Comparison of ENCODE assay signal across 8 mouse cellular contexts in the genomic region with DNA sequence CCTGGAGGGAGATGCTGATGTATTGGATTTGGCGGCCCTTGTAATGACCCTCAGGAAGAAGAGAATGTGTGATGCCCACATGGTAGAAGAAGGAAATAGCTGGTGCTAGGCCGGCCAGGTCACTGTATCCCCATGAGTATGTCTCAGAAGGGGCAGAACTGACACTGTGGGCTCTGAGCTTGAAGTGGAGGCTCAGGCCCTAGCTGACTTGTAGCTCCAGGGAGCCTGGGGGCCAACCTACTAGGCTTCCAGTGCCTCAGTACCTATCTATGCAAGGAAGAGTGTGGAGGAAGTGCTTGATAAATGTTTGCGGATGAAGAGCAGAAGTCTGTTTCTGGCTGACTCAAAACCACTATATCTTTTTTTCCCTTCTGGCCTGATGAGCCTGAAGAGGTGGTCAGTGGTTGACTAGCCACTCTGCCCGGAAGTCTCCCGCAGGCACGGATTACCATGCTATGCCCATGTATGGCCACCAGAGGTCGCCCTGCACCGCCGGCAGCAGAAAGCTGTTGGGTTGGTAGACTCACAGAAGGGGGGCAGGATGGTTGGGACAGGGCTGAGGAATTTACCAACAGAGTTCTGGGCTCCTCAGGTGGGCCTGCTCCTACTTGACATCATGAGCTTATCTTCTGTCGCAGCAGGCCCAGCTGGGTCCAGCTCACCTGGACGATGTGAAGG. TPM values are rescaled to one million over a fixed set of nuclear protein-coding genes. Genes with fewer than 3 reads are reported as not detected.
DNase-seq lines count a peak whose midpoint lies in the region; ATAC-seq and TF ChIP-seq lines count a peak whose summit lies in the region.

No protein-coding gene starts in this region.

- no peaks in the 10 kb centered on the region for H3K79me2 ChIP-seq in heart, adult 2 months (replicated peaks; ENCODE audit: control insufficient read depth, insufficient read depth, low read length)

- H3K27ac ChIP-seq in heart, adult 2 months = no peak overlapping the region
- no peak overlapping the region for H3K27ac ChIP-seq in neural tube, embryonic 14.5 days (ENCODE audit: low read depth, low read length)

- intact Hi-C loops in heart, adult 2 months (cut with DNase I) = loop anchor here (1.0 to 5.0 kb wide), 3 partner anchors 54 to 129 kb away; no protein-coding TSS in a partner anchor

- no peak for TF ChIP-seq CTCF in heart, adult 2 months (IDR thresholded peaks at IDR 0.05)
- peak; percentile 83 for TF ChIP-seq CTCF in lung, adult 2 months (IDR thresholded peaks at IDR 0.05; ENCODE audit: insufficient read depth, low read length)

- WGBS in heart, adult 2 months = 20% methylated on average over 11 of the region's 11 CpGs
- 22% methylated on average over 11 of the region's 11 CpGs for WGBS in lung, adult 2 months
- WGBS in neural tube, embryonic 14.5 days = 26% methylated on average over 11 of the region's 11 CpGs

- no peaks in the 10 kb centered on the region for H3K27me3 ChIP-seq in heart, adult 2 months (ENCODE audit: control insufficient read depth, insufficient read depth, low read length)
- H3K27me3 ChIP-seq in neural tube, embryonic 14.5 days (ENCODE audit: control insufficient read depth, insufficient read depth, low read length) = no peaks in the 10 kb centered on the region

- H3K9ac ChIP-seq in heart, adult 2 months (ENCODE audit: low read depth, low read length) = no peak overlapping the region
- no peak overlapping the region for H3K9ac ChIP-seq in neural tube, embryonic 14.5 days (replicated peaks; ENCODE audit: low read depth, low read length)

- H3K4me1 ChIP-seq in heart, adult 2 months (ENCODE audit: control insufficient read depth, insufficient read depth, low read length) = peaks cover 3% of the 10 kb centered on the region; the same call in 1 of the 2 replicates
- H3K4me1 ChIP-seq in lung, adult 2 months (ENCODE audit: control insufficient read depth, insufficient read depth, low read length) = no peaks in the 10 kb centered on the region
- H3K4me1 ChIP-seq in neural tube, embryonic 14.5 days (ENCODE audit: control insufficient read depth, insufficient read depth, low read length) = no peaks in the 10 kb centered on the region

- no peaks in the 10 kb centered on the region for H3K36me3 ChIP-seq in heart, adult 2 months (ENCODE audit: control insufficient read depth, insufficient read depth, low read length)
- H3K36me3 ChIP-seq in neural tube, embryonic 14.5 days (ENCODE audit: control insufficient read depth, insufficient read depth, low read length) = no peaks in the 10 kb centered on the region

- H3K4me2 ChIP-seq in neural tube, embryonic 14.5 days (ENCODE audit: low read depth, low read length) = no peak overlapping the region

- ATAC-seq in neural tube, embryonic 14.5 days (ENCODE audit: low read depth) = peak; percentile 48; the same call in 1 of the 2 replicates

- peak; percentile 32; the same call in 1 of the 2 replicates for TF ChIP-seq POLR2A in heart, adult 2 months (IDR thresholded peaks at IDR 0.05; ENCODE audit: insufficient read depth, low read depth, low read length)
- no peak for TF ChIP-seq POLR2A in lung, adult 2 months (IDR thresholded peaks at IDR 0.05; ENCODE audit: borderline replicate concordance, extremely low read depth, low read depth, low read length)

- peak; percentile 86; the same call in 1 of the 2 replicates for TF ChIP-seq EP300 in heart, adult 2 months (IDR thresholded peaks at IDR 0.05; ENCODE audit: insufficient read depth, low read depth, low read length)

- DNase-seq in 3T3-L1 (ENCODE audit: low read depth, low spot score) = peak; percentile 83
- peak; percentile 76 for DNase-seq in ZHBTc4 (ENCODE audit: low read depth, low spot score)
- DNase-seq in embryo, embryonic 10.5 days (ENCODE audit: low spot score) = peak; percentile 76
- peak; percentile 80 to 84 for DNase-seq in heart, adult 2 months
- DNase-seq in kidney, postnatal 10 days = peak; percentile 86
- peak; percentile 69 for DNase-seq in lung, adult 2 months
- DNase-seq in thymus, adult 18-20 months = peak; percentile 46 to 51

- H3K9me3 ChIP-seq in neural tube, embryonic 14.5 days (ENCODE audit: control insufficient read depth, low read length) = no peaks in the 10 kb centered on the region

- no peak overlapping the region for H3K4me3 ChIP-seq in heart, adult 2 months
- H3K4me3 ChIP-seq in lung, adult 2 months (replicated peaks; ENCODE audit: extremely low read depth, low read depth, low read length) = no peak overlapping the region
- no peak overlapping the region for H3K4me3 ChIP-seq in neural tube, embryonic 14.5 days (ENCODE audit: low read depth, low read length)

RNA-seq across cellular contexts. Expression of gene Sun2, which starts 10.5 kb away (rescaled TPM):
- total RNA-seq in heart, adult 2 months (2021) = 10 to 100 TPM; 83.3 to 96.7 TPM
- polyA plus RNA-seq in heart, adult 2 months (2012; rRNA removed) = 57.9 and 69.2 TPM in 2 replicates
- 74.7 and 88.6 TPM in 2 replicates for polyA plus RNA-seq in lung, adult 2 months (2012; rRNA removed)
- 7.4 and 8.5 TPM in 2 replicates for polyA plus RNA-seq in neural tube, embryonic 14.5 days (2014; fragmentation: Nextera tagmentation; extraction: Ambion mirVana)

RNA-seq across cellular contexts. Expression of gene Dnal4, which starts 24.8 kb away (rescaled TPM):
- total RNA-seq in heart, adult 2 months (2021) = 10 to 100 TPM; 19.3 to 21.7 TPM
- 43.0 and 46.8 TPM in 2 replicates for polyA plus RNA-seq in heart, adult 2 months (2012; rRNA removed)
- 51.1 and 51.2 TPM in 2 replicates for polyA plus RNA-seq in lung, adult 2 months (2012; rRNA removed)
- 62.2 and 62.8 TPM in 2 replicates for polyA plus RNA-seq in neural tube, embryonic 14.5 days (2014; fragmentation: Nextera tagmentation; extraction: Ambion mirVana)

RNA-seq across cellular contexts. Expression of gene Nptxr, which starts 51.7 kb away (rescaled TPM):
- total RNA-seq in heart, adult 2 months (2021) = 1 to 10 TPM; 1.5 to 1.7 TPM
- 1.3 and 1.6 TPM in 2 replicates for polyA plus RNA-seq in heart, adult 2 months (2012; rRNA removed)
- polyA plus RNA-seq in lung, adult 2 months (2012; rRNA removed) = 3.1 and 3.7 TPM in 2 replicates
- polyA plus RNA-seq in neural tube, embryonic 14.5 days (2014; fragmentation: Nextera tagmentation; extraction: Ambion mirVana) = 15.5 and 23.4 TPM in 2 replicates
